Mouse (Mus musculus): ENCODE data around the gene Smarcad1. TPM values are rescaled to one million over a fixed set of nuclear protein-coding genes. Genes with fewer than 3 reads are reported as not detected.
"Not testable (repeated sequence)": the region's sequence is repeated elsewhere in the genome, so short reads cannot be mapped to it uniquely, and the experiment has no call there.

Smarcad1 gene
- 56.3 and 67.1 TPM in 2 replicates for polyA plus RNA-seq (2016; fragmentation: Nextera tagmentation; extraction: Ambion mirVana)

DNA sequence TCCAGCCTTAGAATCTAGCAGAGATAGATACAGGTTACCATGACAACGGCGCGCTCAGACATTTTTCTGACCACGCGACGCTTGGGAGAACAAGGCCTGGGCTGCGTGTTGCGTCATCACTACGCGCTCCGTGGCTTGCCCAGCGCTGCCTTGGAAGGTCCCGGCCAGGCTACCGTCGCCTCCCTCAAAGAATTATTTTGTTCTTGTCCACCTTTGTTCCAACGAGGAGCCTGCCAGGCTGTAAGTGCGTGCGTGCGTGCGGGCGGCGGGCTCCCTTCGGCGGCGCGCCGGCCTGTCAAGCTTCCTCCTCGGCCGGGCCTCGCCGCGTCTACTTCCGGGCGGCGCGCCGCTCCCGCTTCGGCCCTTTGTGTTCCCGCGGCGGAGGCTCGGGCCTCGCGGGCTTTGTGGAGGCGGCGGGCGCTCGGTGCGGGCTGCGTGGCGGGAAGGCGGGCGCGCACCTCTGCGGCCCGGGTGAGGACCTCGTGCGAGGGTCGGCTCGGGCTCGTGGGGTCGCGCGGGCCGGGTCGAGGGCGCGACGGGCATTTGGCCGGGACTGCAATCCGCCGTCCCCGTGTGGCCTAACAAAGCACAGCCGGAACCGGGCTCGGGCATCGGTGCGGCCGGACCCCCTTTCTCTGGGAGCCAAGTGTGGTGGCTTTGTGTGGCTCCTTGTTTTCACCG lies at the start of gene Smarcad1:
Smarcad1 (plus strand) TSS at position 93 of the 681 bp plus-strand sequence.
- under 1% methylated on average over 81 of the region's 81 CpGs for WGBS
- Histone ChIP-seq H3K27ac (peak within 1 kb of the TSS; percentile 99), H3K27me3 (ENCODE audit: insufficient read depth, poor library complexity, severe bottlenecking) (no peaks in the 10 kb centered on the region), H3K4me1 (peaks cover 5% of the 10 kb centered on the region; the same call in 1 of the 2 replicates), H3K4me3 (peak within 1 kb of the TSS; percentile 92), H3K9me3 (no peaks in the 10 kb centered on the region), H3K36me3 (peaks cover 36% of the 10 kb centered on the region)
- DNase-seq (ENCODE audit: low spot score), result peak; percentile 96

GRCm38 (mm10) chr6:64996824-64997421 lies 45.5 kb upstream of the Smarcad1 start:
- Histone ChIP-seq H3K4me3 (no peak overlapping the region), H3K36me3 (no peaks in the 10 kb centered on the region), H3K27me3 (ENCODE audit: insufficient read depth, poor library complexity, severe bottlenecking) (no peaks in the 10 kb centered on the region), H3K9me3 (no peaks in the 10 kb centered on the region), H3K27ac (no peak overlapping the region), H3K4me1 (no peaks in the 10 kb centered on the region)
- WGBS, result 53% methylated on average over 13 of the region's 13 CpGs
- DNase-seq (ENCODE audit: low spot score), result no peak

- H3K4me1 ChIP-seq, result no peaks in the 10 kb centered on the region
- H3K27me3 ChIP-seq (ENCODE audit: insufficient read depth, poor library complexity, severe bottlenecking), result no peaks in the 10 kb centered on the region
- H3K9me3 ChIP-seq, result no peaks in the 10 kb centered on the region
- 73% methylated on average over 2 of the region's 2 CpGs for WGBS
- H3K4me3 ChIP-seq, result no peak overlapping the region
- no peak overlapping the region for H3K27ac ChIP-seq
- no peak for DNase-seq (ENCODE audit: low spot score)
- no peaks in the 10 kb centered on the region for H3K36me3 ChIP-seq
Observed at GRCm38 (mm10) chr6:64997805-64998204, 44.6 kb upstream of the Smarcad1 start.

DNA sequence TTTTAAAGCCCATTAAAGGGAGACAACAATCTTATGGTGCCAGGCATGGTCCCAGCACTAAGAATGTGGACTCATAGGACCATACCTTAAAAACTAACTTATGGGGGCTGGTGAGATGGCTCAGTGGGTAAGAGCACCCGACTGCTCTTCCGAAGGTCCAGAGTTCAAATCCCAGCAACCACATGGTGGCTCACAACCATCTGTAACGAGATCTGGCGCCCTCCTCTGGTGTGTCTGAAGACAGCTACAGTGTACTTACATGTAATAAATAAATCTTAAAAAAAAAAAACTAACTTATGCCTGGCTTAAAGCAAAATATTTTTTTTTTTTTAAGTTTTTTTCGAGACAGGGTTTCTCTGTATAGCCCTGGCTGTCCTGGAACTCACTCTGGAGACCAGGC lies 41.6 kb upstream of the Smarcad1 start:
- H3K4me1 ChIP-seq; H3K27me3 ChIP-seq (ENCODE audit: insufficient read depth, poor library complexity, severe bottlenecking); H3K4me3 ChIP-seq; H3K36me3 ChIP-seq; H3K9me3 ChIP-seq; H3K27ac ChIP-seq; DNase-seq (ENCODE audit: low spot score): not testable (repeated sequence)
- 66% methylated on average over 5 of the region's 5 CpGs for WGBS

GRCm38 (mm10) chr6:65002196-65002595 lies 40.2 kb upstream of the Smarcad1 start:
- no peak overlapping the region for H3K4me3 ChIP-seq
- H3K9me3 ChIP-seq, result no peaks in the 10 kb centered on the region
- H3K36me3 ChIP-seq, result no peaks in the 10 kb centered on the region
- 71% methylated on average over 3 of the region's 3 CpGs for WGBS
- H3K27me3 ChIP-seq (ENCODE audit: insufficient read depth, poor library complexity, severe bottlenecking), result no peaks in the 10 kb centered on the region
- no peak overlapping the region for H3K27ac ChIP-seq
- no peak for DNase-seq (ENCODE audit: low spot score)
- H3K4me1 ChIP-seq, result no peaks in the 10 kb centered on the region

GRCm38 (mm10) chr6:65008836-65009235 lies 33.5 kb upstream of the Smarcad1 start:
- 44% methylated on average over 5 of the region's 5 CpGs for WGBS
- Histone ChIP-seq H3K27me3 (ENCODE audit: insufficient read depth, poor library complexity, severe bottlenecking) (no peaks in the 10 kb centered on the region), H3K9me3 (no peaks in the 10 kb centered on the region), H3K4me3 (no peak overlapping the region), H3K27ac (no peak overlapping the region), H3K36me3 (no peaks in the 10 kb centered on the region), H3K4me1 (no peaks in the 10 kb centered on the region)
- no peak for DNase-seq (ENCODE audit: low spot score)

GRCm38 (mm10) chr6:65011444-65011990 lies 30.9 kb upstream of the Smarcad1 start:
- Histone ChIP-seq H3K27me3 (ENCODE audit: insufficient read depth, poor library complexity, severe bottlenecking) (no peaks in the 10 kb centered on the region), H3K36me3 (no peaks in the 10 kb centered on the region), H3K27ac (no peak overlapping the region), H3K4me1 (no peaks in the 10 kb centered on the region), H3K4me3 (no peak overlapping the region), H3K9me3 (no peaks in the 10 kb centered on the region)
- 73% methylated on average over 5 of the region's 5 CpGs for WGBS
- DNase-seq (ENCODE audit: low spot score), result no peak

DNA sequence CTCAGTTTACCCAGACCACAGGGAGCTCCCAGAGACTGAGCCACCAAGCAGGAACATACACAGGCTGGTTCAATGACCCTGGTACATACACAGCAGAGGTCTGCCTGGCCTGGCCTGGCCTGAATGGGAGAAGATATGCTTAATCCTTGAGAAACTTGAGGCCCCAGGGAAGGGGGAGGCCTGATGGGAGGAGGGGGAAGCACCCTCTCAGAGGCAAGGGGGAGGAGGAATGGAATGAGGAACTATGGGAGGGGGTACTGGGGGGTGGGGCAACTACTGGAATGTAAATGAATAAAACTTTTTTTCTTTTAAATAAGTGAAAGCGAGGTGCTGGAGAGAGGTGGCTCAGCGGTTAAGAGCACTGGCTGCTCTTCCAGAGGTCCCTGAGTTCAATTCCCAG lies 30.2 kb upstream of the Smarcad1 start:
- no peak for DNase-seq (ENCODE audit: low spot score)
- Histone ChIP-seq H3K27me3 (ENCODE audit: insufficient read depth, poor library complexity, severe bottlenecking) (no peaks in the 10 kb centered on the region), H3K36me3 (no peaks in the 10 kb centered on the region), H3K9me3 (no peaks in the 10 kb centered on the region), H3K4me3 (no peak overlapping the region), H3K27ac (no peak overlapping the region), H3K4me1 (no peaks in the 10 kb centered on the region)
- 78% methylated on average over 2 of the region's 2 CpGs for WGBS

DNA sequence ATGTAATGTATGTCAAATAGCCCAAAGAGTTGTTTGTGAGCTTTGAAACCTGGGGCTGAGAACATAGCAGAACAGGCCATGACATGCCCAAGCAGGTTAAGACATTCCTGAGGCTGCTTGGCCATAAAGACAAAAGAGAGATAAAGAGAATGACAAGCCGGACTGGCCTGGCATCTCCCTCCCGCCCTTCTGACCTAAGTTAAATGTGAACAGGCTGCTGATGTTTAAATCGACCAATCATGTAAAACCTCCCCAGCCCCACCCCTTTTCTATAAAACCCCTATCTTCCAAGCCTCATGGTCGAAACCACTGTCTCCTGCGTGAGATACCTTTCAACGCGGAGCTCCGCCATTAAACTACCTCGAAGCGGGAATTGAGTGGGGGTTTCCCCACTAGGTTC lies 24.8 kb upstream of the Smarcad1 start:
- H3K27ac ChIP-seq, result no peak overlapping the region
- no peaks in the 10 kb centered on the region for H3K36me3 ChIP-seq
- no peak overlapping the region for H3K4me3 ChIP-seq
- 86% methylated on average over 10 of the region's 10 CpGs for WGBS
- no peak for DNase-seq (ENCODE audit: low spot score)
- no peaks in the 10 kb centered on the region for H3K27me3 ChIP-seq (ENCODE audit: insufficient read depth, poor library complexity, severe bottlenecking)
- no peaks in the 10 kb centered on the region for H3K4me1 ChIP-seq
- no peaks in the 10 kb centered on the region for H3K9me3 ChIP-seq

- H3K27me3 ChIP-seq (ENCODE audit: insufficient read depth, poor library complexity, severe bottlenecking); H3K27ac ChIP-seq; DNase-seq (ENCODE audit: low spot score); H3K4me3 ChIP-seq; H3K4me1 ChIP-seq; H3K9me3 ChIP-seq; H3K36me3 ChIP-seq: not testable (repeated sequence)
- WGBS, result 81% methylated on average over 5 of the region's 5 CpGs
Observed at GRCm38 (mm10) chr6:65018966-65019365, 23.4 kb upstream of the Smarcad1 start.

DNA sequence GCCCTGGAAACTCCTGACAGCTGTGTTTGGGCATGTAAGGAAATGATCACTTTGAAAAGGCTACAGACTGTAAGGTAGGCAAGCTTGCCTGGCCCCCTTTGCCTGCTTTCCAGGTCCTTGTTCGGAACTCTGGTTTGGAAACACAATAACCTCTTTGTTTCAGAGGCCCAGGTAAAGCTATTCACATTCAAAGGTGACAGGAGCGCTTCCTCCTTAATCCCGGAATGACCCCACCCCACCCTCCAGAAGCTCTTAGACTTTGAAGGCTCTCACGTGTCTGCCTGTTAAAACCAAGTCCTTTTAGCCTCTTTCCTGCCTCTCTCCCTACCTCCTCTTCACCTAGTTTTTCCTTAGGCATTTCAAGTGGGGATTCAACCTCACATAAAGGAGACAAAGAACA lies 20.5 kb upstream of the Smarcad1 start:
- no peak overlapping the region for H3K4me3 ChIP-seq
- WGBS, result 32% methylated on average over 4 of the region's 4 CpGs
- no peaks in the 10 kb centered on the region for H3K4me1 ChIP-seq
- DNase-seq (ENCODE audit: low spot score), result no peak
- no peaks in the 10 kb centered on the region for H3K36me3 ChIP-seq
- no peak overlapping the region for H3K27ac ChIP-seq
- no peaks in the 10 kb centered on the region for H3K9me3 ChIP-seq
- H3K27me3 ChIP-seq (ENCODE audit: insufficient read depth, poor library complexity, severe bottlenecking), result no peaks in the 10 kb centered on the region

GRCm38 (mm10) chr6:65023053-65023452 lies 19.3 kb upstream of the Smarcad1 start:
- 69% methylated on average over 6 of the region's 6 CpGs for WGBS
- H3K4me3 ChIP-seq, result no peak overlapping the region
- H3K4me1 ChIP-seq, result no peaks in the 10 kb centered on the region
- H3K27me3 ChIP-seq (ENCODE audit: insufficient read depth, poor library complexity, severe bottlenecking), result no peaks in the 10 kb centered on the region
- no peaks in the 10 kb centered on the region for H3K9me3 ChIP-seq
- no peak for DNase-seq (ENCODE audit: low spot score)
- no peaks in the 10 kb centered on the region for H3K36me3 ChIP-seq
- no peak overlapping the region for H3K27ac ChIP-seq

DNA sequence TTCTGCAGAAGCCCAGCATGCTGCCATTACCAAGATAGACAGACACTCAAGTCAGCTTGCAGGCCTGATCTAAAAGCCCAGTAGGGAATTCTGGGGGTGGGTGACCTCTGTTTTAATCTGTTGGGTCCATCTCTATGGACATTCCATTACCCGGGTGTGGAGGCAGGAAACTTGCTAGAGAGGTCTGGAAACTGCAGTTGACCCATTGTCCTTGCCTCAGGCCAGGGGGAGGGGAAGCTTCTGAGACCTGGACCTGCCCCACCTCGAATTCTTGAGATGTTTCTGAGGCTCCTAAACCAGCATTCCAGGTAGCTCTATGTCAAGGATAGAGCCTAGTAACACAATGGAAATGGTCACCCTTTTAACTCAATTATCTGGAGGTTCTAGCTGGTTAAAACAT lies 17.7 kb upstream of the Smarcad1 start:
- H3K36me3 ChIP-seq, result no peaks in the 10 kb centered on the region
- no peaks in the 10 kb centered on the region for H3K4me1 ChIP-seq
- WGBS, result 31% methylated on average over 2 of the region's 2 CpGs
- DNase-seq (ENCODE audit: low spot score), result no peak
- H3K9me3 ChIP-seq, result no peaks in the 10 kb centered on the region
- no peak overlapping the region for H3K4me3 ChIP-seq
- no peak overlapping the region for H3K27ac ChIP-seq
- H3K27me3 ChIP-seq (ENCODE audit: insufficient read depth, poor library complexity, severe bottlenecking), result no peaks in the 10 kb centered on the region

All from heart, embryonic 10.5 days (tissue).